18 mouse cellular contexts compared by ENCODE assay signal in genomic region chr12:32006391-32006929, GRCm38 (mm10). TPM values are rescaled to one million over a fixed set of nuclear protein-coding genes. Genes with fewer than 3 reads are reported as not detected.
DNase-seq lines count a peak whose midpoint lies in the region; ATAC-seq and TF ChIP-seq lines count a peak whose summit lies in the region.
"Had no signal": no experiment of that assay in that cellular context is flagged by ENCODE, and none has a peak within 500 bp of the region (broad histone marks: within the 10 kb centered on the region; RNA-seq: fewer than 3 reads in every experiment).

No protein-coding gene starts in this region.

- H3K27me3 ChIP-seq in spleen, adult 2 months (ENCODE audit: control insufficient read depth, insufficient read depth, low read length): no peaks in the 10 kb centered on the region
- H3K27me3 ChIP-seq in forebrain, embryonic 12.5 days: no peaks in the 10 kb centered on the region
- H3K27me3 ChIP-seq: embryonic facial prominence, embryonic 13.5 days; forebrain, embryonic 13.5 days; heart, embryonic 12.5 days; hindbrain, embryonic 15.5 days had no signal

- no peak overlapping the region for H3K27ac ChIP-seq in spleen, adult 2 months (ENCODE audit: insufficient read depth, low read length)
- no peak overlapping the region for H3K27ac ChIP-seq in forebrain, embryonic 12.5 days
- H3K27ac ChIP-seq: embryonic facial prominence, embryonic 13.5 days; forebrain, embryonic 13.5 days; hindbrain, embryonic 10.5 days; hindbrain, embryonic 15.5 days had no signal

- H3K36me3 ChIP-seq in spleen, adult 2 months (ENCODE audit: control insufficient read depth, insufficient read depth, low read length): no peaks in the 10 kb centered on the region
- no peaks in the 10 kb centered on the region for H3K36me3 ChIP-seq in forebrain, embryonic 12.5 days (replicated peaks)
- H3K36me3 ChIP-seq: heart, embryonic 12.5 days; hindbrain, embryonic 15.5 days had no signal

- TF ChIP-seq CTCF in spleen, adult 2 months (IDR thresholded peaks at IDR 0.05; ENCODE audit: extremely low read depth, insufficient read depth, insufficient read length, insufficient replicate concordance): no peak
- TF ChIP-seq CTCF in lung, adult 2 months (IDR thresholded peaks at IDR 0.05; ENCODE audit: insufficient read depth, low read length): no peak

- H3K9ac ChIP-seq in forebrain, embryonic 12.5 days: no peak overlapping the region
- H3K9ac ChIP-seq: embryonic facial prominence, embryonic 13.5 days; forebrain, embryonic 13.5 days; forebrain, postnatal 0 days; heart, embryonic 12.5 days; hindbrain, embryonic 15.5 days had no signal

- peak; percentile 89 for ATAC-seq in CD4-positive, CD25-positive, alpha-beta regulatory T cell, adult 4 months
- ATAC-seq in forebrain, embryonic 12.5 days (ENCODE audit: low FRiP score): no peak
- ATAC-seq: forebrain, embryonic 13.5 days; forebrain, postnatal 0 days had no signal

- no peaks in the 10 kb centered on the region for H3K4me1 ChIP-seq in spleen, adult 2 months (ENCODE audit: control insufficient read depth, insufficient read depth, insufficient read length)
- H3K4me1 ChIP-seq in lung, adult 2 months (ENCODE audit: control insufficient read depth, insufficient read depth, low read length): peaks cover 2% of the 10 kb centered on the region; the same call in 1 of the 2 replicates
- no peaks in the 10 kb centered on the region for H3K4me1 ChIP-seq in forebrain, embryonic 12.5 days
- H3K4me1 ChIP-seq: forebrain, embryonic 13.5 days; heart, embryonic 12.5 days; hindbrain, embryonic 15.5 days had no signal

- no peak overlapping the region for H3K4me2 ChIP-seq in forebrain, embryonic 12.5 days
- H3K4me2 ChIP-seq: embryonic facial prominence, embryonic 13.5 days; forebrain, embryonic 13.5 days; heart, embryonic 12.5 days; hindbrain, embryonic 15.5 days had no signal

- no peak for DNase-seq in spleen, adult 2 months (ENCODE audit: low read depth in 1 of 2, low spot score in 2 of 2)
- DNase-seq in spleen, postnatal 10 days (ENCODE audit: low spot score in 2 of 2): no peak
- DNase-seq in induced T-regulatory cell, adult 2 months (ENCODE audit: low read depth): peak; percentile 62
- no peak for DNase-seq in lung, adult 2 months
- no peak for DNase-seq in ovary, postnatal 14 days (ENCODE audit: low spot score)
- DNase-seq: adrenal gland, postnatal 10 days; cerebellum, adult 11-12 months; cerebellum, adult 9-10 months; cerebellum, postnatal 25 days; forebrain, postnatal 0 days; gastrocnemius, postnatal 14 days had no signal

- peaks cover 8% of the 10 kb centered on the region for H3K9me3 ChIP-seq in forebrain, embryonic 12.5 days
- H3K9me3 ChIP-seq: forebrain, embryonic 13.5 days; hindbrain, embryonic 15.5 days had no signal

- peak overlapping the region; percentile 34; the same call in 1 of the 2 replicates for H3K4me3 ChIP-seq in spleen, adult 2 months (ENCODE audit: extremely low read depth, insufficient read depth, insufficient read length)
- H3K4me3 ChIP-seq in lung, adult 2 months (replicated peaks; ENCODE audit: extremely low read depth, low read depth, low read length): no peak overlapping the region
- H3K4me3 ChIP-seq in forebrain, embryonic 12.5 days (replicated peaks): no peak overlapping the region
- H3K4me3 ChIP-seq: embryonic facial prominence, embryonic 13.5 days; forebrain, embryonic 13.5 days; heart, embryonic 12.5 days; hindbrain, embryonic 10.5 days; hindbrain, embryonic 15.5 days had no signal

- 33% methylated on average over 10 of the region's 10 CpGs for WGBS in spleen, adult 2 months
- WGBS in lung, adult 2 months: 71% methylated on average over 10 of the region's 10 CpGs
- 93% methylated on average over 10 of the region's 10 CpGs for WGBS in forebrain, embryonic 12.5 days

- no peak for TF ChIP-seq POLR2A in spleen, adult 2 months (IDR thresholded peaks at IDR 0.05; ENCODE audit: low read depth, low read length)
- no peak for TF ChIP-seq POLR2A in lung, adult 2 months (IDR thresholded peaks at IDR 0.05; ENCODE audit: borderline replicate concordance, extremely low read depth, low read depth, low read length)

RNA-seq across cellular contexts. Expression of gene Prkar2b, which starts 54.6 kb away (rescaled TPM):
- polyA plus RNA-seq in spleen, adult 2 months (2012; rRNA removed): 9.1 and 12.6 TPM in 2 replicates
- polyA plus RNA-seq in CD4-positive, CD25-positive, alpha-beta regulatory T cell, adult 4 months (2017; shearing (Covaris generic)): under 1 TPM; 0.30 to 0.68 TPM
- polyA plus RNA-seq in lung, adult 2 months (2012; rRNA removed): 10.9 and 12.2 TPM in 2 replicates
- 66.7 and 68.4 TPM in 2 replicates for polyA plus RNA-seq in forebrain, embryonic 12.5 days (2016; fragmentation: Nextera tagmentation; extraction: Ambion mirVana)

RNA-seq across cellular contexts. Expression of gene Hbp1, which starts 56.1 kb away (rescaled TPM):
- polyA plus RNA-seq in spleen, adult 2 months (2012; rRNA removed): 38.4 and 40.3 TPM in 2 replicates
- polyA plus RNA-seq in CD4-positive, CD25-positive, alpha-beta regulatory T cell, adult 4 months (2017; shearing (Covaris generic)): 100 to 1,000 TPM; 166 to 170 TPM
- polyA plus RNA-seq in lung, adult 2 months (2012; rRNA removed): 51.4 and 72.6 TPM in 2 replicates
- 81.3 and 85.2 TPM in 2 replicates for polyA plus RNA-seq in forebrain, embryonic 12.5 days (2016; fragmentation: Nextera tagmentation; extraction: Ambion mirVana)
